Mouse (Mus musculus) cortical plate, adult 2 months (tissue): Measurements from ENCODE around the gene Arhgef3.

Experiments
- CTCF ChIP-seq: fragments of 200-500 bp; IDR thresholded peaks from 2 replicates; pipeline ENCODE4 v1.5.1; 2011; ENCODE audit warnings: mild to moderate bottlenecking, control low read depth, low read length; ENCODE audit not compliant: insufficient read depth; ENCODE audit errors: extremely low read depth
- POLR2A ChIP-seq: fragments of 200-500 bp; IDR thresholded peaks from 2 replicates; pipeline ENCODE4 v1.6.1; 2011; ENCODE audit warnings: mild to moderate bottlenecking, low read length, control low read depth; ENCODE audit not compliant: insufficient read depth; ENCODE audit errors: extremely low read depth

GRCm38 (mm10) chr14:27233656-27234055, 119.0 kb downstream of the Arhgef3 start:
- TF ChIP-seq CTCF, result no peak
- no peak for TF ChIP-seq POLR2A
